ENCODE assay signal across 21 mouse cellular contexts in the genomic region with DNA sequence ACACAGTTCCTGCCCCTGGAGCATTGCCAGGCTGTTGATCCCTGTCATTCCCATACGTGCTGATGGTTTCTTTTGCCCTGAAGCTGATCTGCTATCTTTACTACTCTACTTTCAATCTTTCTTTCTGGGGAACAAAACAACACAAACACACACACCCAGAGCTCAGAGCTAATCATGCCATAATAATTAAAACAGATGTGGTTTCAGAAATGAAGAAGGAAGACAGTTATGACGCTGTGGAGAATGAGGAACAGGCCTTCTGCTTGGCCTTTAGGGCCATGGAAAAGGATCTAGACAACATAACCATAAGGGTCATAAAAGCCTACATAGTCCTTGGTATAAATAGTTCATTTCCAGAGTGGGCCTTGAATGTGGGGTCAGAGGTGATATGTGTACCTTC. TPM values are rescaled to one million over a fixed set of nuclear protein-coding genes. Genes with fewer than 3 reads are reported as not detected.
A peak's percentile ranks its signal among the peaks of the same experiment; 100 is the strongest.
DNase-seq lines count a peak whose midpoint lies in the region; ATAC-seq and TF ChIP-seq lines count a peak whose summit lies in the region.
"Had no signal": no experiment of that assay in that cellular context is flagged by ENCODE, and none has a peak within 500 bp of the region (broad histone marks: within the 10 kb centered on the region; RNA-seq: fewer than 3 reads in every experiment).

No protein-coding gene starts in this region.

- H3K4me1 ChIP-seq in liver, postnatal 0 days (ENCODE audit: insufficient read depth): no peaks in the 10 kb centered on the region
- no peaks in the 10 kb centered on the region for H3K4me1 ChIP-seq in hindbrain, postnatal 0 days (ENCODE audit: insufficient read depth, low read length)
- H3K4me1 ChIP-seq: embryonic facial prominence, embryonic 15.5 days; forebrain, embryonic 10.5 days; heart, embryonic 13.5 days; hindbrain, embryonic 13.5 days; intestine, embryonic 15.5 days had no signal

- no peak overlapping the region for H3K4me3 ChIP-seq in liver, postnatal 0 days (ENCODE audit: low read depth, low read length)
- H3K4me3 ChIP-seq in hindbrain, postnatal 0 days (ENCODE audit: low read length): no peak overlapping the region
- H3K4me3 ChIP-seq: embryonic facial prominence, embryonic 15.5 days; erythroblast, embryonic 14.5 days; forebrain, embryonic 10.5 days; heart, embryonic 13.5 days; hindbrain, embryonic 13.5 days; intestine, embryonic 15.5 days had no signal

- no peak for TF ChIP-seq EP300 in liver, postnatal 0 days (IDR thresholded peaks at IDR 0.05; ENCODE audit: low read depth)

- H3K36me3 ChIP-seq in liver, postnatal 0 days (replicated peaks; ENCODE audit: insufficient read depth, low read length): no peaks in the 10 kb centered on the region
- no peaks in the 10 kb centered on the region for H3K36me3 ChIP-seq in hindbrain, postnatal 0 days (ENCODE audit: insufficient read depth, low read length)
- H3K36me3 ChIP-seq: embryonic facial prominence, embryonic 15.5 days; forebrain, embryonic 10.5 days; heart, embryonic 13.5 days; hindbrain, embryonic 13.5 days; intestine, embryonic 15.5 days had no signal

- H3K9me3 ChIP-seq in liver, postnatal 0 days (ENCODE audit: low read length): no peaks in the 10 kb centered on the region
- no peaks in the 10 kb centered on the region for H3K9me3 ChIP-seq in hindbrain, postnatal 0 days (ENCODE audit: low read length)
- H3K9me3 ChIP-seq: embryonic facial prominence, embryonic 15.5 days; forebrain, embryonic 10.5 days; heart, embryonic 13.5 days; hindbrain, embryonic 13.5 days; intestine, embryonic 15.5 days had no signal

- 0 out of 2 replicates have a peak overlapping the region, but pooled peaks have one; percentile 2 for H3K27ac ChIP-seq in liver, postnatal 0 days (ENCODE audit: low read depth)
- H3K27ac ChIP-seq in hindbrain, postnatal 0 days: no peak overlapping the region
- H3K27ac ChIP-seq: embryonic facial prominence, embryonic 15.5 days; forebrain, embryonic 10.5 days; heart, embryonic 13.5 days; hindbrain, embryonic 13.5 days; intestine, embryonic 15.5 days had no signal

- H3K9ac ChIP-seq in liver, postnatal 0 days (replicated peaks): no peak overlapping the region
- H3K9ac ChIP-seq in hindbrain, postnatal 0 days (replicated peaks; ENCODE audit: low read length): no peak overlapping the region
- H3K9ac ChIP-seq: embryonic facial prominence, embryonic 15.5 days; heart, embryonic 13.5 days; hindbrain, embryonic 13.5 days; intestine, embryonic 15.5 days had no signal

- H3K4me2 ChIP-seq in liver, postnatal 0 days (ENCODE audit: low read depth, low read length): no peak overlapping the region
- H3K4me2 ChIP-seq in hindbrain, postnatal 0 days (ENCODE audit: low read depth, low read length): no peak overlapping the region
- H3K4me2 ChIP-seq: embryonic facial prominence, embryonic 15.5 days; heart, embryonic 13.5 days; hindbrain, embryonic 13.5 days; intestine, embryonic 15.5 days had no signal

- WGBS in liver, postnatal 0 days (ENCODE audit: insufficient replicate concordance): 31% methylated on average over 2 of the region's 2 CpGs
- WGBS in hindbrain, postnatal 0 days: 73% methylated on average over 2 of the region's 2 CpGs

- ATAC-seq in liver, postnatal 0 days: no peak
- ATAC-seq in granulocyte monocyte progenitor cell, adult 5-6 weeks (replicated peaks; ENCODE audit: poor library complexity, severe bottlenecking): peak; percentile 58
- peak; percentile 69 for ATAC-seq in megakaryocyte progenitor cell, adult 5-6 weeks (replicated peaks; ENCODE audit: poor library complexity)
- ATAC-seq in hindbrain, postnatal 0 days: no peak
- ATAC-seq: forebrain, embryonic 14.5 days; intestine, embryonic 15.5 days had no signal

- TF ChIP-seq CTCF in liver, postnatal 0 days (IDR thresholded peaks at IDR 0.05; ENCODE audit: low read depth): no peak
- TF ChIP-seq CTCF in hindbrain, postnatal 0 days (IDR thresholded peaks at IDR 0.05; ENCODE audit: low read depth): no peak

- no peaks in the 10 kb centered on the region for H3K27me3 ChIP-seq in liver, postnatal 0 days (ENCODE audit: insufficient read depth, low read length)
- H3K27me3 ChIP-seq in hindbrain, postnatal 0 days (ENCODE audit: insufficient read depth, low read length): no peaks in the 10 kb centered on the region
- H3K27me3 ChIP-seq: embryonic facial prominence, embryonic 15.5 days; heart, embryonic 13.5 days; hindbrain, embryonic 13.5 days; intestine, embryonic 15.5 days had no signal

- DNase-seq in cerebellum, postnatal 14 days: peak; percentile 9 to 17
- DNase-seq in cerebellum, adult 9-11 months: no peak
- DNase-seq in liver, postnatal 0 days: no peak
- DNase-seq in liver: no peak
- DNase-seq in hindbrain, postnatal 0 days (ENCODE audit: low spot score): no peak
- no peak for DNase-seq in adrenal gland, postnatal 25 days
- DNase-seq: adrenal gland, postnatal 10 days; embryo, embryonic 11 days; gastrocnemius, postnatal 14 days; heart, postnatal 4 days had no signal

RNA-seq across cellular contexts. Expression of a gene that starts 9.8 kb away (rescaled TPM):
- 2.1 and 3.1 TPM in 2 replicates for polyA plus RNA-seq in liver, postnatal 0 days (2015; fragmentation: Nextera tagmentation; extraction: Ambion mirVana)
- 24.6 and 32.1 TPM in 2 replicates for total RNA-seq in granulocyte monocyte progenitor cell, adult 5-6 weeks (2014; fragmentation: Nextera tagmentation)
- total RNA-seq in granulocyte monocyte progenitor cell, adult 5-6 weeks (2017): 20.7 and 35.2 TPM in 2 replicates
- 16.5 and 30.6 TPM in 2 replicates for total RNA-seq in megakaryocyte progenitor cell, adult 5-6 weeks (2015)
- 29.8 and 38.3 TPM in 2 replicates for total RNA-seq in megakaryocyte progenitor cell, adult 5-6 weeks (2017)
- total RNA-seq in hindbrain, postnatal 0 days (2014; rRNA removed): 7.8 and 10.8 TPM in 2 replicates
- 2.4 and 2.7 TPM in 2 replicates for polyA plus RNA-seq in hindbrain, postnatal 0 days (2015; fragmentation: Nextera tagmentation; extraction: Ambion mirVana)
- total RNA-seq in adrenal gland, postnatal 25 days (2021): 8.2 and 12.5 TPM in 2 replicates

RNA-seq across cellular contexts. Expression of a gene that starts 27.5 kb away (rescaled TPM):
- polyA plus RNA-seq in liver, postnatal 0 days (2015; fragmentation: Nextera tagmentation; extraction: Ambion mirVana): 3.1 and 3.3 TPM in 2 replicates
- not detected in 2 replicates for total RNA-seq in granulocyte monocyte progenitor cell, adult 5-6 weeks (2014; fragmentation: Nextera tagmentation)
- 0.10 and 0.69 TPM in 2 replicates for total RNA-seq in granulocyte monocyte progenitor cell, adult 5-6 weeks (2017)
- total RNA-seq in megakaryocyte progenitor cell, adult 5-6 weeks (2015): 0.35 and 2.3 TPM in 2 replicates
- total RNA-seq in megakaryocyte progenitor cell, adult 5-6 weeks (2017): 0.10 and 0.67 TPM in 2 replicates
- 0.16 TPM in 1 of 2 replicates, not detected in the other for total RNA-seq in hindbrain, postnatal 0 days (2014; rRNA removed)
- 0.15 and 0.19 TPM in 2 replicates for polyA plus RNA-seq in hindbrain, postnatal 0 days (2015; fragmentation: Nextera tagmentation; extraction: Ambion mirVana)
- total RNA-seq in adrenal gland, postnatal 25 days (2021): 0.33 TPM in 1 of 2 replicates, not detected in the other
- polyA plus RNA-seq: C2C12; cerebellum, adult 2 months; erythroblast, embryonic 14.5 days had no signal

Comparison
In these comparisons a context has a peak if more than half of its experiments do, and no peak if none do; other contexts are left out.
1. DNase-seq: peak in cerebellum, postnatal 14 days (2 of 2); none in cerebellum, adult 9-11 months (single experiment), liver, postnatal 0 days (single experiment), liver (single experiment), hindbrain, postnatal 0 days (single experiment) and adrenal gland, postnatal 25 days (single experiment).
2. ATAC-seq: peak in granulocyte monocyte progenitor cell, adult 5-6 weeks (single experiment) and megakaryocyte progenitor cell, adult 5-6 weeks (single experiment); none in liver, postnatal 0 days (single experiment) and hindbrain, postnatal 0 days (single experiment).